Mouse (Mus musculus): ENCODE data around the gene Gmnn.
"Not testable (repeated sequence)": the region's sequence is repeated elsewhere in the genome, so short reads cannot be mapped to it uniquely, and the experiment has no call there.

The Gmnn gene

DNA sequence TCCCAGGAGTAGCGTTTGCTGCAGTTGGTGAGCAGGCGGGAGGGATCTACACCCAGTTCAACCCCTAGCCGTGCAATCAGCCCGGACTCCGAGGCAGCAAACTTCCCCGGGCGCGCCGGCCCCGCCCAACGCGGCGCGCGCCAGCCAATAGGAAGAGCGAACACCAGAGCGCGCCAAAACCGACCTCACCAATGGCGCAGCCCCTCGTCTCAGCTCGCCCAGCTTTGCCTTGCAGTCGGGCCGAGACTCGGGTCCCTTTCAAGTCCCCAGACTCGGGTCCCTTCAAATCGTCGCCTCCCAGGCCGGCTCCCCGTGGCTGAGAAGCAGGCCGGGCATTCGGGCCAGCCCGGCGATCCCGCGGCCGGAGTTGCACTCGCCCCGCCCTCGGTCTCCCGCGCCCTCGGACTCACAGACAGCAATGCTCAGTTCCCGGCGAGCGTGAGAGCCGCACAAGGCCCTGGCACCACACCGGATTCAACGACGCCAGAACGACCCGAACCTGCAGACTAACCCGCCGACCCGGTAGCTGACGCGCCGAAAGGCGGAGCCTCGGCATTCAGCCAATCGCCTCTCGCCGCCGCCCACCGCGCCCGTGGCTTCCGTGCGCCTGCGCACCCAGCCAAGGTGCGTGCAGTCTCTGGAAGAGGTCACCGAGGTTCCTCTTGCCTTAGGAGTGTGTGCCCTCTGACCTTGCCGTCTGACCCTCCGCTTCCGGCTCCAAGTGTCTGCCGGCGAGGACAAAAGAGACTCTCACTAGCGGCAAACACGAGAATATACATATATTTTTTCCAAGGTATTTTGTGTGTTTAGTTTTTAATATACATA is at the start of gene Gmnn:
Gene Gmnn, minus strand, starts transcription at position 521 of the 825 bp plus-strand sequence.
- peak; percentile 73 for DNase-seq (ENCODE audit: low spot score)

DNA sequence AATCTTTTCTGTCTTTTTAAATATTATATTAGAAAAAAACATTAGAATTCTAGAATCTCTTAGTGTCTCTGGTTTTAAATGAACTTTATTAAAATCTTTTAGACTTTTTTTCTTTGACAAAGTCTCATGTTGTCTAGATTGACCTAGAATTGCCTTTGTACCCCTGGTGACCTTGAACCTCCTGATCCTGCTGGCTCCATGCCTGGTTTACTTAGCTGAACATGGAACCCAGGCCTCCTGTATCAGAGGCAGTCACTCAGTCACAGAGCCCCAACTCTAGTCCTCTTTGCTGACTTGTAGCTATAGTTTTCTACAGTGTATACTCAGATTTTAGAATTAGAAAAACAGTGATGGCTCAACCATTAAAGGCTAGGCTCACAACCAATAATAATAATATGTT is 44.4 kb upstream of the Gmnn start:
- DNase-seq (ENCODE audit: low spot score), result no peak

GRCm38 (mm10) chr13:24803196-24803595 is 41.5 kb upstream of the Gmnn start:
- no peak for DNase-seq (ENCODE audit: low spot score)

DNA sequence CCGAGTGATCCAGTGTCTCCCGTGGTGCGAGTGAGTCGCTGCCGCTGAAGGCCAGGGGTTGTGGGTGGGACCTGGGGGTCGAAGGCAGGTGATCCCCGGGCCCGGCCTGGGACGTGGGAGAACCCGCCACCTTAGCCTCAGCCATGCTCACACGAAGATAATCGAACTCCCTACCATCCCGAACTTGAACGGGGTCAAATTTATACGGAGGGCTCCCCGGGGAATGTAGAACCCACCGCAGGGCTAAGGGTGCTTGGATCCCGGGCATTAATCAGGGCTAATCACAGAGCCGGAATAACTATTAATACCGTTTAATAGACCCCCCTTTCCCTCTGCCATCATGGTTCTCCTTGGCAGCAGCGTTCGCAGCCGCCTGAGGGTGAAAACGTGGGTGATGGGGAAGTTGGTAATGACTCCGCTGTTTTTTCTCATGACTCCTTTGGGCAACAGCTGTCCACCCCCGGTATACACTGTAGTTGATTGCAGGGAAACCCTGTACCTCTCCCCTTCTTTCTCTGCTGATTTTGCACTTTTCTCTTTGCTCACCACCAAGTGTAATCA is 40.5 kb upstream of the Gmnn start:
- DNase-seq (ENCODE audit: low spot score), result no peak

DNA sequence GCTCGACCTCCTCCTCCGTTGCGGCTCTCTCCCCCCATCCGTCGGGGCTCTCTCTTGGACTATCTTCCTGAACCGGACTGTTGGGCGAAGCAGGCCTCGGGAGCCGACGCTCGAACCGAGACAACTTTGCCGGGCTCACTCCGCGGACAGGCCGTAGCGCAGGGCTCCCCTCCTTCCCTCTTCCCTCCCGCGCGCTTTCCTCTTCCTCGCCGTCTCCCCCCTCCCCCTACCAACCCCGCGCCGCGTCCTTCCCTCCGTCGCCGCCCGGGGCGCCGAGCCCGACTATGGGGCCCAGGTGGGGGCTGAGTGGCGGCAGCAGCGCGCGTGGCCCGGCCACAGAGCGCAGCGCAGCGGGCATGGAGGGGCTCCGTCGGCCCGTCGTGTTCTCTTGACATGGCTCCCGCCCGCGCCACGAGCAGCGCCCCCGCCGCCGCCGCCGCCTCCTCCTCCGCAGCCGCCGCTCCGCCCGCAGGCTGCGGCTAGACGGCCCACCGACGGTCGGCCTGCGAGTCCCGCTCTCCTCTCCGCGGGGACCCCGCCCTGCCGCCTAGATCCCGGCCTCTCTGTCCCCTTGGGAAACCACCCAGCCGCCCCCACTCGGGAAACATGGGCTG is 39.7 kb upstream of the Gmnn start, which contains the start of gene BC005537:
Gene BC005537, plus strand, starts transcription at position 350 of the 614 bp plus-strand sequence.
- no peak for DNase-seq (ENCODE audit: low spot score)

GRCm38 (mm10) chr13:24800674-24801307 is 39.1 kb upstream of the Gmnn start:
- peak; percentile 94 for DNase-seq (ENCODE audit: low spot score)

DNA sequence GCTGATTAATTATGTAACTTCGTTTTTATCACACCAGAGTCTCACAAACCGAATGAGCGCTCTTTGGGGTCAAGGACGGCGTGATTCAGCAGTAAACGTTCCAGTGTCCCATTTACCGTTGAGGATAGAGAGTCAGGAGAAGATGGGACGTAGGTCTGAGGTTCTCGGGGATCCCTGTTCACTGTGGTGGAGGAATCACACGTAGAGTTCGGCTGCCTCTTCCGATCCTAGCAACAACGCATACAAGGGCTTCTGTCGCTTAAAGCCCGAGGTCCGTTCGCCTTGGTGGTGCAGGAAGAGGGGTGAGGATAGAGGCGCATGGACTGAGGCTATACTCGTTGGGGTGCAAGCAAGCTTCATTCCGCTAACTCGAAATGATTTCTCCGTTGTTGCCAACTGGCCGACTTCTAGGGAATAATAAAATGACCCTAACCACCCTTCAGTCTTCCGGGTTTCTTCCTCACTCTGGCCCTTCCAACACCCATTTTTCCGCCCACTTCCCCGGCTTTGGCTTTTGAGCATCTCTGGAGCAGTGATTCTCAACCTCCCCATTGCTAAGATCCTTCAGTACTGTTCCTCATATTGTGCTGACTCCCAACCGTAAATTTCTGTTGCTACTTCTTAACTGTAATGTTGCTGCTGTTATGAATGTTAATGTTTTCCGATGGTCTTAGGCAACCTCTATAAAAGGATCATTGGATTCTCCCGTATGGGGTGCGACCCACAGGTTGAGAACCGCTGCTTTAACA is 38.4 kb upstream of the Gmnn start:
- DNase-seq (ENCODE audit: low spot score), result no peak

DNA sequence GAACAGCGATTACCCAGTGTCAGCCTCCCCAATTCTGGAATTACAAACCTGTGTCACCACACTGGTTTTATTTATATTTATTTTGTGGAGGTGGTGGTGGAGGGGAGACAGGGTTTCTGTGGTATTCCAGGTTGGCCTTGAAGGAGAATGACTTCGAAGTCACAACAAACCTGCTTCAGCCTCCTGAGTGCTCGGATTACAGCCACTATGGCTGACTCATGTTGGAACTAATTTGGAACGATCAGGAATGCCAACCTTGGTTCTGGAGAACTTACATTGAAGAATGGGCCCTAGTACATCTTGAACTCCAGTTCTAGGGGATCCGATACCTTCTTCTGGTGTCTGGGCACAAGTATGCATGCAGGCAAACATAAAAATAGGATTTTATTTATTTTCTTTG is 37.7 kb upstream of the Gmnn start:
- no peak for DNase-seq (ENCODE audit: low spot score)

- DNase-seq (ENCODE audit: low spot score), result no peak
Measured at GRCm38 (mm10) chr13:24798686-24799085, 37.0 kb upstream of the Gmnn start.

DNA sequence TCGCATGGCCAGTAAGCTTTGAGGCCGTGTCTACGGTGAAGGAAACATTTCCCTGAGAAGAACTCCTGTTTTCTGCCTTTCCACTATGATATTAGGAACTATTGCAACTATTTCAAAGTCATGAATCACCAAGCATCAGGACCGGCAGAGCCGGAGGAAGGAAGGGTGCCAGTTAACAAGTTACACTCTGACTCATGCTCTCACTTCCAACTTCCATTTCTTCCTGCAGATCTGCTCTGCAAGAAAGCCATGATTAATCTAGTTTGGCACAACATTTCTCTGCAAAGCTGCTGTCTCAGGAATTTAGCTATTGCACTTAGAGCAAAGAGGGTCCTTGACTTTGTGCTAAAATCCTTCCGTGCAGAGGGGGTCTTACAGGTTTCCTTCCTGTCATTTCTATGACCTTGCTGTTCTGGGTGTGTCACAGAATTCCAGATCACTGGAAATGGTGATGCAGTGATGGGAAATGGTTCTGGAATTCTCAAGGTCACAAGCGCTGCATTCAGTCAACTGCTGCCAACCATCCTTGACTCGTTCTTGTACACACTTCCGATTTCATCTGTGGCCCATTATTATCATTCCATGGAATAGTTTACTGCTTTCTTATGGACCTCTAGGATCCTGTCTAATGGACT is 30.8 kb upstream of the Gmnn start:
- no peak for DNase-seq (ENCODE audit: low spot score)

DNA sequence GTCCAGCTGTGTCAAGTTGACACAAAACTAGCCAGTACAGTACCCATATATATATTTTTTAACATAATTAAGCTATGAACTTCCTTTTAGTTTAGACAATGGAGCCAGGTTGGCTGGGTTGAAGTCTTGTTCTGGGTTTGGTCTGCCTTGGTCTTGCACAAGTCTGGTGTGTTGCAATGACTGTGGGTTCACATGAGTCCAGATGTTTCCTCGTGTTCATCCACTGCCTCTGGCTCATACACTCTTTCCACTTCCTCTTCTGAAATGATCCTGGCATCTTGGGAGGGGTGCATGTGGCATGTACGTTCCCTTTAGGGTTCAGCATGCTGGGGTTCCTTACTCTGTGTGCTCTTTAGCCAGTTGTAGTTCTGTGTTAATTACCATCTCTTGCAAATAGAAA is 29.6 kb upstream of the Gmnn start:
- no peak for DNase-seq (ENCODE audit: low spot score)

DNA sequence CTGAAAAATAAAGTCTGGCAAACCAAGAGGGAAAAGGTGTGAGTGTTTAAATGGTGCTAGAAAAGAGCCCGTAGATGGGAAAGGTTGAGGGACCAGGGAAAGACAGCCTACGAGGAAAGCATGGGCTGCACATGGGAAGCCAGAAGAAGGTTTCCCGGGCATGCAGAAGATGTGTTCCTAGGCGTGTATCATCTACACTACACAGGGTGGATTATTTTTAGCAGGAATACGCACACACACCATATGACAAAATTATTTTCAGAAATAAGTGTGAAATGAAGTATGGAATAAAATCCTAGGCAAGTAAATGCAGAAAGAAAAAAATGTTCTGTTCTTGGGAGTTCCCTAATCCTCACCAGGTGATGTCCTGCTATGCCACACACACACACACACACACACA is 25.8 kb upstream of the Gmnn start:
- DNase-seq (ENCODE audit: low spot score), result no peak

DNA sequence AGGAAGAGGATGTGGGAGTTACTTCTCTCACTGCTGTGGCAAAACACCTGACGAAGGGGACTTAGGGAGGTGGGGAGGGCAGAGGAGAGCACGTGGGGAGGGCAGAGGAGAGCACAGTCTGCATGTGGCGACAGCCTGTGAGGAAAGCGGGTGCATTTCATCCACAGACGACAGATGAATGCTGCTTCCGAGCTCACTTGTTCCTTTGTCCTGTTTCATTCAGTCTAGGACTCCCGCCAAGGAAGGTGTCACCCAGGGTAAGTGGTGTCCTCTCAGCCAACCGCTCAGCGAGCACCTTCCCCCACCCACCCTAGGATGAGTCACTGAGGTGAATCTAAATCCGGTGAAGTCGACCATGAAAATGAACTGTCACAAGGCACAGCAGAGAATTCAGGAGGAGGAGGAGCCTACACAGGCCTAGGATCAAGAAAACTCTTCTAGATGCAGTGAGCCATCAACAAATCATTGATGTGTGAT is 24.3 kb upstream of the Gmnn start:
- DNase-seq (ENCODE audit: low spot score), result no peak

GRCm38 (mm10) chr13:24781916-24782315 is 20.2 kb upstream of the Gmnn start:
- DNase-seq (ENCODE audit: low spot score), result no peak

DNA sequence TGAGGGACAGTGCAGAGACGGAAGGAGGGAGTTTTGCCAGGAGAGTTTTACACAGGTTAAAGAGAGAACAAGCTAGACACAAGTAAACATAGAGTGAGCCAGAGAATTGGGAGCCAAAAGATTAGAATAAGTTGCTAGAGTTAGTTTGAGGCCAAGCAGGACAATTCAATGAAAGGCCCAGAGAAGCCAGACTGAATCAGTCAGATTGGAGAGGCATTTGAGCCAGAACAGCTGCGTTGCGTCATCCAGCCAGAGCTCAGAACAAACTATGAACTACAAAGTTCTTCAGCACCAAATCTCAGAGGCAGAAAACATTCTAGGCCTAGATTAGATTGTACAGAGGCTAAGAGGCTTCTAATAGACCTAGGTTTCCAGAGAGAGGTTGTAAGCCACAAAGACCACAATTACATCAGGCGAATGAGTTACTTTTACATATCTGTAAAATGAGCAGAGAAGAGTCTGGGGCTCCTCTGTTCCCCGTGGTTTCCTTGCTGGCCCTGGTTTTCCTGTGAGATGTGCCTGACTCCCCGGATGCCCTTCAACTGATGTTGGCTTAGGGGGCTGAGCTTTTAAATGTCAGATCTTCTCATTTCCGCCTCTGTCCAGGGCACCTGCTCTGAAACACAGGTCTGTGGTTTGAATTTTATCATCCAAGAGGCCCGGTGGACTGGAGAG is 17.1 kb upstream of the Gmnn start:
- no peak for DNase-seq (ENCODE audit: low spot score)

- DNase-seq (ENCODE audit: low spot score), result no peak
Measured at GRCm38 (mm10) chr13:24778026-24778425, 16.3 kb upstream of the Gmnn start.

GRCm38 (mm10) chr13:24776146-24776844 is 14.6 kb upstream of the Gmnn start:
- peak; percentile 46 for DNase-seq (ENCODE audit: low spot score)

- DNase-seq (ENCODE audit: low spot score), result not testable (repeated sequence)
Measured at GRCm38 (mm10) chr13:24771482-24771881, 9.8 kb upstream of the Gmnn start.

GRCm38 (mm10) chr13:24767809-24768208 is 6.1 kb upstream of the Gmnn start:
- DNase-seq (ENCODE audit: low spot score), result not testable (repeated sequence)

DNA sequence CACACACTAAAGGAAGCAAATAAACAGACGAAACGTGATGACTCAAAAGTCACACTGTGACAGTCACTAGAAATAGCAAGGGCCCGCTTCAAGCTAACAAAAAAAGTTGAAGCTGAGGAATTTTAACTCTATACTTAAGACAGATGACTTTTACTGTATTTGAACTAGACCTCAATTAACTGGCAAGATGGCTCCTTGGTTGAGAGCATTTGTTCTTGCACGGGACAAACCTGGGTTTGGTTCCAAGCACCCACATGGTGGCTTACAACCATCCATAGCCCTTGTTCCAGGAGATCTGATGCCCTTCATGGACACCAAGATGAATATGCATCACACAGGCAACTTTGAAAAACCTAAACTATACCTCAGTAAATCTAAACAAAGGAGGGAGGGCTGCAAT is 531 bp upstream of the Gmnn start:
- DNase-seq (ENCODE audit: low spot score), result no peak

All from left cerebral cortex, adult 11 months (tissue).